Mouse (Mus musculus) adrenal gland, postnatal 10 days (tissue): Measurements from ENCODE around the gene Shb. TPM values are rescaled to one million over a fixed set of nuclear protein-coding genes. Genes with fewer than 3 reads are reported as not detected.

Source experiments
- DNase-seq: peaks from one replicate; pipeline ENCODE4 v3.0.0; 2021; ENCODE audit warnings: mixed read lengths
- total RNA-seq, 2 experiments: library from RNA; stranded (reverse); gene quantifications; 2 replicates each; pipeline ENCODE4 v1.2.3; 2021

The Shb gene
- total RNA-seq, 2 experiments from 2014 or later, result 40.4 to 72.5 TPM

- no peak for DNase-seq
Observed at GRCm38 (mm10) chr4:45505671-45506070, 26.6 kb downstream of the Shb start.

- no peak for DNase-seq
Observed at GRCm38 (mm10) chr4:45505191-45505590, 27.1 kb downstream of the Shb start.

- peak; percentile 83 for DNase-seq
Observed at GRCm38 (mm10) chr4:45503816-45504215, 28.5 kb downstream of the Shb start.

- DNase-seq, result peak; percentile 71
Observed at GRCm38 (mm10) chr4:45503380-45503779, 28.9 kb downstream of the Shb start.

- peak; percentile 62 for DNase-seq
Observed at GRCm38 (mm10) chr4:45502002-45502401, 30.3 kb downstream of the Shb start.

- no peak for DNase-seq
Observed at GRCm38 (mm10) chr4:45500381-45500780, 31.9 kb downstream of the Shb start.

- no peak for DNase-seq
Observed at GRCm38 (mm10) chr4:45499556-45499955, 32.7 kb downstream of the Shb start.

GRCm38 (mm10) chr4:45499081-45499480, 33.2 kb downstream of the Shb start:
- no peak for DNase-seq

GRCm38 (mm10) chr4:45498345-45498744, 33.9 kb downstream of the Shb start:
- no peak for DNase-seq

- no peak for DNase-seq
Observed at GRCm38 (mm10) chr4:45497282-45497681, 35.0 kb downstream of the Shb start.

GRCm38 (mm10) chr4:45495531-45496201, 36.6 kb downstream of the Shb start:
- DNase-seq, result no peak

GRCm38 (mm10) chr4:45493786-45494400, 38.4 kb downstream of the Shb start:
- no peak for DNase-seq

- DNase-seq, result no peak
Observed at GRCm38 (mm10) chr4:45493118-45493517, 39.2 kb downstream of the Shb start.

GRCm38 (mm10) chr4:45492681-45493081, 39.6 kb downstream of the Shb start:
- DNase-seq, result peak; percentile 70

GRCm38 (mm10) chr4:45491685-45492601, 40.3 kb downstream of the Shb start:
- no peak for DNase-seq

- no peak for DNase-seq
Observed at GRCm38 (mm10) chr4:45491119-45491679, 41.1 kb downstream of the Shb start.

- no peak for DNase-seq
Observed at GRCm38 (mm10) chr4:45490036-45490752, 42.1 kb downstream of the Shb start.

- DNase-seq, result peak; percentile 89
Observed at GRCm38 (mm10) chr4:45489141-45490035, 42.9 kb downstream of the Shb start.

GRCm38 (mm10) chr4:45487681-45488081, 44.6 kb downstream of the Shb start:
- peak; percentile 67 for DNase-seq

GRCm38 (mm10) chr4:45485024-45485423, 47.2 kb downstream of the Shb start:
- DNase-seq, result no peak
